Mouse (Mus musculus): ENCODE measurements around the gene Chn2. TPM values are rescaled to one million over a fixed set of nuclear protein-coding genes. Genes with fewer than 3 reads are reported as not detected.

Gene Chn2
- 15.8 and 25.8 TPM in 2 replicates for total RNA-seq (2017)

GRCm38 (mm10) chr6:54039357-54039804, at the start of gene Chn2:
Chn2 (plus strand) TSS chr6:54039554.
- peak in 1 of 2 experiments; percentile 29; a peak in 1 of 4 replicates for ATAC-seq (replicated peaks in 1 of 2; ENCODE audit: insufficient read depth in 1 of 2, low FRiP score in 2 of 2, low TSS enrichment in 1 of 2, low read depth in 1 of 2, poor library complexity in 2 of 2, severe bottlenecking in 2 of 2)

- ATAC-seq (replicated peaks in 1 of 2; ENCODE audit: insufficient read depth in 1 of 2, low FRiP score in 2 of 2, low TSS enrichment in 1 of 2, low read depth in 1 of 2, poor library complexity in 2 of 2, severe bottlenecking in 2 of 2) = no peak
Measured at GRCm38 (mm10) chr6:53992386-53992785, 47.0 kb upstream of the Chn2 start.

- no peak; a peak in 1 of 4 replicates for ATAC-seq (replicated peaks in 1 of 2; ENCODE audit: insufficient read depth in 1 of 2, low FRiP score in 2 of 2, low TSS enrichment in 1 of 2, low read depth in 1 of 2, poor library complexity in 2 of 2, severe bottlenecking in 2 of 2)
Measured at GRCm38 (mm10) chr6:53995519-53995918, 43.8 kb upstream of the Chn2 start.

GRCm38 (mm10) chr6:53996226-53996955, 43.0 kb upstream of the Chn2 start:
- ATAC-seq (replicated peaks in 1 of 2; ENCODE audit: insufficient read depth in 1 of 2, low FRiP score in 2 of 2, low TSS enrichment in 1 of 2, low read depth in 1 of 2, poor library complexity in 2 of 2, severe bottlenecking in 2 of 2) = no peak

- no peak for ATAC-seq (replicated peaks in 1 of 2; ENCODE audit: insufficient read depth in 1 of 2, low FRiP score in 2 of 2, low TSS enrichment in 1 of 2, low read depth in 1 of 2, poor library complexity in 2 of 2, severe bottlenecking in 2 of 2)
Measured at GRCm38 (mm10) chr6:54005302-54005701, 34.1 kb upstream of the Chn2 start.

- no peak for ATAC-seq (replicated peaks in 1 of 2; ENCODE audit: insufficient read depth in 1 of 2, low FRiP score in 2 of 2, low TSS enrichment in 1 of 2, low read depth in 1 of 2, poor library complexity in 2 of 2, severe bottlenecking in 2 of 2)
Measured at GRCm38 (mm10) chr6:54008448-54009120, 30.8 kb upstream of the Chn2 start.

GRCm38 (mm10) chr6:54009293-54009692, 30.1 kb upstream of the Chn2 start:
- no peak for ATAC-seq (replicated peaks in 1 of 2; ENCODE audit: insufficient read depth in 1 of 2, low FRiP score in 2 of 2, low TSS enrichment in 1 of 2, low read depth in 1 of 2, poor library complexity in 2 of 2, severe bottlenecking in 2 of 2)

- no peak for ATAC-seq (replicated peaks in 1 of 2; ENCODE audit: insufficient read depth in 1 of 2, low FRiP score in 2 of 2, low TSS enrichment in 1 of 2, low read depth in 1 of 2, poor library complexity in 2 of 2, severe bottlenecking in 2 of 2)
Measured at GRCm38 (mm10) chr6:54010362-54010761, 29.0 kb upstream of the Chn2 start.

GRCm38 (mm10) chr6:54012163-54012562, 27.2 kb upstream of the Chn2 start:
- ATAC-seq (replicated peaks in 1 of 2; ENCODE audit: insufficient read depth in 1 of 2, low FRiP score in 2 of 2, low TSS enrichment in 1 of 2, low read depth in 1 of 2, poor library complexity in 2 of 2, severe bottlenecking in 2 of 2) = no peak

GRCm38 (mm10) chr6:54018038-54018437, 21.3 kb upstream of the Chn2 start:
- ATAC-seq (replicated peaks in 1 of 2; ENCODE audit: insufficient read depth in 1 of 2, low FRiP score in 2 of 2, low TSS enrichment in 1 of 2, low read depth in 1 of 2, poor library complexity in 2 of 2, severe bottlenecking in 2 of 2) = no peak

- ATAC-seq (replicated peaks in 1 of 2; ENCODE audit: insufficient read depth in 1 of 2, low FRiP score in 2 of 2, low TSS enrichment in 1 of 2, low read depth in 1 of 2, poor library complexity in 2 of 2, severe bottlenecking in 2 of 2) = no peak
Measured at GRCm38 (mm10) chr6:54018861-54019260, 20.5 kb upstream of the Chn2 start.

GRCm38 (mm10) chr6:54021123-54021789, 18.1 kb upstream of the Chn2 start:
- ATAC-seq (replicated peaks in 1 of 2; ENCODE audit: insufficient read depth in 1 of 2, low FRiP score in 2 of 2, low TSS enrichment in 1 of 2, low read depth in 1 of 2, poor library complexity in 2 of 2, severe bottlenecking in 2 of 2) = peak; percentile 29 to 46; a peak in 2 of 4 replicates

- no peak for ATAC-seq (replicated peaks in 1 of 2; ENCODE audit: insufficient read depth in 1 of 2, low FRiP score in 2 of 2, low TSS enrichment in 1 of 2, low read depth in 1 of 2, poor library complexity in 2 of 2, severe bottlenecking in 2 of 2)
Measured at GRCm38 (mm10) chr6:54023846-54024245, 15.5 kb upstream of the Chn2 start.

GRCm38 (mm10) chr6:54028706-54029105, 10.6 kb upstream of the Chn2 start:
- no peak for ATAC-seq (replicated peaks in 1 of 2; ENCODE audit: insufficient read depth in 1 of 2, low FRiP score in 2 of 2, low TSS enrichment in 1 of 2, low read depth in 1 of 2, poor library complexity in 2 of 2, severe bottlenecking in 2 of 2)

GRCm38 (mm10) chr6:54030351-54030750, 9.0 kb upstream of the Chn2 start:
- ATAC-seq (replicated peaks in 1 of 2; ENCODE audit: insufficient read depth in 1 of 2, low FRiP score in 2 of 2, low TSS enrichment in 1 of 2, low read depth in 1 of 2, poor library complexity in 2 of 2, severe bottlenecking in 2 of 2) = no peak

GRCm38 (mm10) chr6:54030776-54031175, 8.6 kb upstream of the Chn2 start:
- ATAC-seq (replicated peaks in 1 of 2; ENCODE audit: insufficient read depth in 1 of 2, low FRiP score in 2 of 2, low TSS enrichment in 1 of 2, low read depth in 1 of 2, poor library complexity in 2 of 2, severe bottlenecking in 2 of 2) = no peak

- peak; percentile 86 to 89 for ATAC-seq (replicated peaks in 1 of 2; ENCODE audit: insufficient read depth in 1 of 2, low FRiP score in 2 of 2, low TSS enrichment in 1 of 2, low read depth in 1 of 2, poor library complexity in 2 of 2, severe bottlenecking in 2 of 2)
Measured at GRCm38 (mm10) chr6:54034471-54034870, 4.9 kb upstream of the Chn2 start.

GRCm38 (mm10) chr6:54035548-54035947, 3.8 kb upstream of the Chn2 start:
- no peak for ATAC-seq (replicated peaks in 1 of 2; ENCODE audit: insufficient read depth in 1 of 2, low FRiP score in 2 of 2, low TSS enrichment in 1 of 2, low read depth in 1 of 2, poor library complexity in 2 of 2, severe bottlenecking in 2 of 2)

Measured in hematopoietic stem cell, adult 5-6 weeks (primary cell).